Mouse (Mus musculus): ENCODE results near the gene Gm28539. TPM values are rescaled to one million over a fixed set of nuclear protein-coding genes. Genes with fewer than 3 reads are reported as not detected.

Gene Gm28539
- polyA plus RNA-seq, 1 experiment from 2014 or later, result not detected

GRCm38 (mm10) chr16:18809001-18809400 lies 27.4 kb upstream of the Gm28539 start:
- 94% methylated on average over 5 of the region's 5 CpGs for WGBS
- DNase-seq (ENCODE audit: low spot score) (no peak), ATAC-seq (ENCODE audit: insufficient read depth, low FRiP score, low TSS enrichment) (no peak)
- Histone ChIP-seq H3K4me3 (ENCODE audit: low read depth, low read length) (no peak overlapping the region), H3K9me3 (ENCODE audit: control insufficient read depth, low read length) (no peaks in the 10 kb centered on the region), H3K27ac (ENCODE audit: low read depth, low read length) (no peak overlapping the region), H3K36me3 (ENCODE audit: control insufficient read depth, insufficient read depth, low read length) (peaks cover 7% of the 10 kb centered on the region), H3K4me1 (ENCODE audit: control insufficient read depth, insufficient read depth, low read length) (peaks cover 6% of the 10 kb centered on the region; the same call in 1 of the 2 replicates), H3K4me2 (ENCODE audit: low read depth) (no peak overlapping the region), H3K9ac (ENCODE audit: low read length) (no peak overlapping the region), H3K27me3 (ENCODE audit: control insufficient read depth, insufficient read depth, low read length) (no peaks in the 10 kb centered on the region)

GRCm38 (mm10) chr16:18811032-18811431 lies 25.4 kb upstream of the Gm28539 start:
- DNase-seq (ENCODE audit: low spot score) (no peak), ATAC-seq (ENCODE audit: insufficient read depth, low FRiP score, low TSS enrichment) (peak; percentile 3; the same call in 1 of the 2 replicates)
- H3K36me3 ChIP-seq (ENCODE audit: control insufficient read depth, insufficient read depth, low read length), result peaks cover 4% of the 10 kb centered on the region
- H3K4me1 ChIP-seq (ENCODE audit: control insufficient read depth, insufficient read depth, low read length), result peaks cover 6% of the 10 kb centered on the region; the same call in 1 of the 2 replicates
- H3K27me3 ChIP-seq (ENCODE audit: control insufficient read depth, insufficient read depth, low read length), result no peaks in the 10 kb centered on the region
- H3K4me2 ChIP-seq (ENCODE audit: low read depth), result peak overlapping the region; percentile 70
- H3K9ac ChIP-seq (ENCODE audit: low read length), result peak overlapping the region; percentile 73
- H3K4me3 ChIP-seq (ENCODE audit: low read depth, low read length), result peak overlapping the region; percentile 85
- WGBS, result 7% methylated on average over 5 of the region's 5 CpGs
- H3K27ac ChIP-seq (ENCODE audit: low read depth, low read length), result no peak overlapping the region
- no peaks in the 10 kb centered on the region for H3K9me3 ChIP-seq (ENCODE audit: control insufficient read depth, low read length)

GRCm38 (mm10) chr16:18811468-18812384 lies 24.7 kb upstream of the Gm28539 start, which contains the start of the genes Ufd1 and Cdc45:
Gene Ufd1, plus strand, starts transcription at chr16:18811779.
Gene Cdc45, minus strand, starts transcription at chr16:18811987.
- under 1% methylated on average over 42 of the region's 42 CpGs for WGBS
- H3K27me3 ChIP-seq (ENCODE audit: control insufficient read depth, insufficient read depth, low read length), result no peaks in the 10 kb centered on the region
- H3K4me3 ChIP-seq (ENCODE audit: low read depth, low read length), result peak within 1 kb of the TSS; percentile 85
- peak within 1 kb of the TSS; percentile 70 for H3K4me2 ChIP-seq (ENCODE audit: low read depth)
- peak within 1 kb of the TSS; percentile 89 for H3K9ac ChIP-seq (ENCODE audit: low read length)
- DNase-seq (ENCODE audit: low spot score) (peak; percentile 90), ATAC-seq (ENCODE audit: insufficient read depth, low FRiP score, low TSS enrichment) (peak; percentile 98)
- no peaks in the 10 kb centered on the region for H3K9me3 ChIP-seq (ENCODE audit: control insufficient read depth, low read length)
- H3K27ac ChIP-seq (ENCODE audit: low read depth, low read length), result peak within 1 kb of the TSS; percentile 53; the same call in 1 of the 2 replicates
- peaks cover 6% of the 10 kb centered on the region; the same call in 1 of the 2 replicates for H3K4me1 ChIP-seq (ENCODE audit: control insufficient read depth, insufficient read depth, low read length)
- H3K36me3 ChIP-seq (ENCODE audit: control insufficient read depth, insufficient read depth, low read length), result peaks cover 9% of the 10 kb centered on the region

- peaks cover 6% of the 10 kb centered on the region; the same call in 1 of the 2 replicates for H3K4me1 ChIP-seq (ENCODE audit: control insufficient read depth, insufficient read depth, low read length)
- peak overlapping the region; percentile 70 for H3K4me2 ChIP-seq (ENCODE audit: low read depth)
- no peaks in the 10 kb centered on the region for H3K9me3 ChIP-seq (ENCODE audit: control insufficient read depth, low read length)
- H3K36me3 ChIP-seq (ENCODE audit: control insufficient read depth, insufficient read depth, low read length), result peaks cover 11% of the 10 kb centered on the region
- peak overlapping the region; percentile 85 for H3K4me3 ChIP-seq (ENCODE audit: low read depth, low read length)
- no peaks in the 10 kb centered on the region for H3K27me3 ChIP-seq (ENCODE audit: control insufficient read depth, insufficient read depth, low read length)
- ATAC-seq (ENCODE audit: insufficient read depth, low FRiP score, low TSS enrichment) (no peak; the same call in 1 of the 2 replicates), DNase-seq (ENCODE audit: low spot score) (no peak)
- 3% methylated on average over 31 of the region's 31 CpGs for WGBS
- H3K27ac ChIP-seq (ENCODE audit: low read depth, low read length), result peak overlapping the region; percentile 53; the same call in 1 of the 2 replicates
- peak overlapping the region; percentile 89 for H3K9ac ChIP-seq (ENCODE audit: low read length)
Measured at GRCm38 (mm10) chr16:18812385-18812910, 23.9 kb upstream of the Gm28539 start.

- WGBS, result 77% methylated on average over 1 of the region's 1 CpGs
- no peak for DNase-seq (ENCODE audit: low spot score)
Measured at GRCm38 (mm10) chr16:18822356-18822755, 14.0 kb upstream of the Gm28539 start.

GRCm38 (mm10) chr16:18822925-18823324 lies 13.5 kb upstream of the Gm28539 start:
- Histone ChIP-seq H3K9me3 (ENCODE audit: control insufficient read depth, low read length) (no peaks in the 10 kb centered on the region), H3K4me1 (ENCODE audit: control insufficient read depth, insufficient read depth, low read length) (no peaks in the 10 kb centered on the region), H3K27ac (ENCODE audit: low read depth, low read length) (no peak overlapping the region), H3K4me3 (ENCODE audit: low read depth, low read length) (no peak overlapping the region), H3K36me3 (ENCODE audit: control insufficient read depth, insufficient read depth, low read length) (peaks cover 40% of the 10 kb centered on the region), H3K27me3 (ENCODE audit: control insufficient read depth, insufficient read depth, low read length) (no peaks in the 10 kb centered on the region), H3K9ac (ENCODE audit: low read length) (no peak overlapping the region), H3K4me2 (ENCODE audit: low read depth) (no peak overlapping the region)
- DNase-seq (ENCODE audit: low spot score) (no peak), ATAC-seq (ENCODE audit: insufficient read depth, low FRiP score, low TSS enrichment) (no peak)
- WGBS, result 82% methylated on average over 4 of the region's 4 CpGs

More at GRCm38 (mm10) chr16:18822356-18822755, 14.0 kb upstream of the Gm28539 start:
- no peak for ATAC-seq (ENCODE audit: insufficient read depth, low FRiP score, low TSS enrichment)
- no peaks in the 10 kb centered on the region for H3K9me3 ChIP-seq (ENCODE audit: control insufficient read depth, low read length)
- H3K27me3 ChIP-seq (ENCODE audit: control insufficient read depth, insufficient read depth, low read length), result no peaks in the 10 kb centered on the region
- H3K4me2 ChIP-seq (ENCODE audit: low read depth), result no peak overlapping the region
- H3K36me3 ChIP-seq (ENCODE audit: control insufficient read depth, insufficient read depth, low read length), result peaks cover 44% of the 10 kb centered on the region
- no peaks in the 10 kb centered on the region for H3K4me1 ChIP-seq (ENCODE audit: control insufficient read depth, insufficient read depth, low read length)
- H3K9ac ChIP-seq (ENCODE audit: low read length), result no peak overlapping the region
- H3K4me3 ChIP-seq (ENCODE audit: low read depth, low read length), result no peak overlapping the region
- no peak overlapping the region for H3K27ac ChIP-seq (ENCODE audit: low read depth, low read length)

- Histone ChIP-seq H3K4me3 (ENCODE audit: low read depth, low read length) (no peak overlapping the region), H3K27ac (ENCODE audit: low read depth, low read length) (no peak overlapping the region), H3K36me3 (ENCODE audit: control insufficient read depth, insufficient read depth, low read length) (peaks cover 12% of the 10 kb centered on the region), H3K9ac (ENCODE audit: low read length) (no peak overlapping the region), H3K4me2 (ENCODE audit: low read depth) (no peak overlapping the region), H3K4me1 (ENCODE audit: control insufficient read depth, insufficient read depth, low read length) (no peaks in the 10 kb centered on the region), H3K27me3 (ENCODE audit: control insufficient read depth, insufficient read depth, low read length) (no peaks in the 10 kb centered on the region), H3K9me3 (ENCODE audit: control insufficient read depth, low read length) (no peaks in the 10 kb centered on the region)
- 89% methylated on average over 3 of the region's 3 CpGs for whole genome bisulfite sequencing
- ATAC-seq (ENCODE audit: insufficient read depth, low FRiP score, low TSS enrichment) (no peak), DNase-seq (ENCODE audit: low spot score) (no peak)
Measured at GRCm38 (mm10) chr16:18828630-18829029, 7.8 kb upstream of the Gm28539 start.

- Histone ChIP-seq H3K4me3 (ENCODE audit: low read depth, low read length) (no peak overlapping the region), H3K9me3 (ENCODE audit: control insufficient read depth, low read length) (no peaks in the 10 kb centered on the region), H3K27me3 (ENCODE audit: control insufficient read depth, insufficient read depth, low read length) (no peaks in the 10 kb centered on the region), H3K36me3 (ENCODE audit: control insufficient read depth, insufficient read depth, low read length) (peaks cover 12% of the 10 kb centered on the region), H3K4me1 (ENCODE audit: control insufficient read depth, insufficient read depth, low read length) (no peaks in the 10 kb centered on the region), H3K9ac (ENCODE audit: low read length) (no peak overlapping the region), H3K4me2 (ENCODE audit: low read depth) (no peak overlapping the region), H3K27ac (ENCODE audit: low read depth, low read length) (no peak overlapping the region)
- ATAC-seq (ENCODE audit: insufficient read depth, low FRiP score, low TSS enrichment) (no peak), DNase-seq (ENCODE audit: low spot score) (no peak)
- 93% methylated on average over 6 of the region's 6 CpGs for WGBS
Measured at GRCm38 (mm10) chr16:18829102-18829501, 7.3 kb upstream of the Gm28539 start.

Measured in neural tube, embryonic 11.5 days (tissue).